Mouse (Mus musculus): Measurements from ENCODE around the gene Rassf1. TPM values are rescaled to one million over a fixed set of nuclear protein-coding genes. Genes with fewer than 3 reads are reported as not detected.

The Rassf1 gene
- total RNA-seq, 2 experiments from 2014 or later, result 24.6 to 40.3 TPM

GRCm38 (mm10) chr9:107538711-107539110, 12.6 kb upstream of the Rassf1 start:
- ATAC-seq (replicated peaks; ENCODE audit: low FRiP score, low TSS enrichment, poor library complexity, severe bottlenecking), result no peak

GRCm38 (mm10) chr9:107539940-107540339, 11.4 kb upstream of the Rassf1 start:
- no peak for ATAC-seq (replicated peaks; ENCODE audit: low FRiP score, low TSS enrichment, poor library complexity, severe bottlenecking)

- no peak for ATAC-seq (replicated peaks; ENCODE audit: low FRiP score, low TSS enrichment, poor library complexity, severe bottlenecking)
Observed at GRCm38 (mm10) chr9:107540420-107540819, 10.9 kb upstream of the Rassf1 start.

GRCm38 (mm10) chr9:107541005-107541404, 10.3 kb upstream of the Rassf1 start:
- ATAC-seq (replicated peaks; ENCODE audit: low FRiP score, low TSS enrichment, poor library complexity, severe bottlenecking), result no peak

GRCm38 (mm10) chr9:107541474-107542351, 9.6 kb upstream of the Rassf1 start, which contains the start of the genes Cyb561d2 and Nprl2:
TSS of gene Cyb561d2 (minus strand) at chr9:107542193.
TSS of gene Nprl2 (plus strand) at chr9:107542226.
- ATAC-seq (replicated peaks; ENCODE audit: low FRiP score, low TSS enrichment, poor library complexity, severe bottlenecking), result peak; percentile 77

GRCm38 (mm10) chr9:107542352-107542686, 9.0 kb upstream of the Rassf1 start:
- peak; percentile 6; the same call in 1 of the 2 replicates for ATAC-seq (replicated peaks; ENCODE audit: low FRiP score, low TSS enrichment, poor library complexity, severe bottlenecking)

GRCm38 (mm10) chr9:107542721-107543120, 8.6 kb upstream of the Rassf1 start:
- no peak for ATAC-seq (replicated peaks; ENCODE audit: low FRiP score, low TSS enrichment, poor library complexity, severe bottlenecking)

- ATAC-seq (replicated peaks; ENCODE audit: low FRiP score, low TSS enrichment, poor library complexity, severe bottlenecking), result no peak
Observed at GRCm38 (mm10) chr9:107543299-107543698, 8.1 kb upstream of the Rassf1 start.

- ATAC-seq (replicated peaks; ENCODE audit: low FRiP score, low TSS enrichment, poor library complexity, severe bottlenecking), result no peak
Observed at GRCm38 (mm10) chr9:107544196-107544700, 7.1 kb upstream of the Rassf1 start.

GRCm38 (mm10) chr9:107544729-107545128, 6.6 kb upstream of the Rassf1 start:
- no peak for ATAC-seq (replicated peaks; ENCODE audit: low FRiP score, low TSS enrichment, poor library complexity, severe bottlenecking)

- no peak for ATAC-seq (replicated peaks; ENCODE audit: low FRiP score, low TSS enrichment, poor library complexity, severe bottlenecking)
Observed at GRCm38 (mm10) chr9:107545199-107545598, 6.2 kb upstream of the Rassf1 start.

GRCm38 (mm10) chr9:107545602-107546001, 5.8 kb upstream of the Rassf1 start:
- ATAC-seq (replicated peaks; ENCODE audit: low FRiP score, low TSS enrichment, poor library complexity, severe bottlenecking), result no peak

GRCm38 (mm10) chr9:107547026-107547425, 4.3 kb upstream of the Rassf1 start, which contains the start of gene Zmynd10:
TSS of gene Zmynd10 (plus strand) at chr9:107547298.
- ATAC-seq (replicated peaks; ENCODE audit: low FRiP score, low TSS enrichment, poor library complexity, severe bottlenecking), result peak; percentile 65

GRCm38 (mm10) chr9:107547957-107548356, 3.4 kb upstream of the Rassf1 start:
- ATAC-seq (replicated peaks; ENCODE audit: low FRiP score, low TSS enrichment, poor library complexity, severe bottlenecking), result no peak

- ATAC-seq (replicated peaks; ENCODE audit: low FRiP score, low TSS enrichment, poor library complexity, severe bottlenecking), result no peak
Observed at GRCm38 (mm10) chr9:107548820-107549219, 2.5 kb upstream of the Rassf1 start.

GRCm38 (mm10) chr9:107549297-107550074, 1.9 kb upstream of the Rassf1 start:
- no peak for ATAC-seq (replicated peaks; ENCODE audit: low FRiP score, low TSS enrichment, poor library complexity, severe bottlenecking)

GRCm38 (mm10) chr9:107550491-107551116, 751 bp upstream of the Rassf1 start:
- ATAC-seq (replicated peaks; ENCODE audit: low FRiP score, low TSS enrichment, poor library complexity, severe bottlenecking), result no peak

GRCm38 (mm10) chr9:107551890-107552355, 568 bp downstream of the Rassf1 start:
- no peak for ATAC-seq (replicated peaks; ENCODE audit: low FRiP score, low TSS enrichment, poor library complexity, severe bottlenecking)

GRCm38 (mm10) chr9:107552690-107553393, 1.5 kb downstream of the Rassf1 start:
- ATAC-seq (replicated peaks; ENCODE audit: low FRiP score, low TSS enrichment, poor library complexity, severe bottlenecking), result no peak
